Mouse (Mus musculus) forebrain, embryonic 15.5 days (tissue): ENCODE results near the gene Krt76. TPM values are rescaled to one million over a fixed set of nuclear protein-coding genes. Genes with fewer than 3 reads are reported as not detected.

ENCODE experiments used
- ATAC-seq: fragments of 200-750 bp; cut with Nextera tagmentation; replicated peaks from 2 replicates; pipeline ENCODE4 v1.8.0; 2017; ENCODE audit warnings: mild to moderate bottlenecking, moderate TSS enrichment, moderate library complexity
- H3K27ac ChIP-seq: fragments of 300-500 bp; sonication (generic); replicated peaks from 2 replicates; pipeline ENCODE4 v1.5.1; 2015; ENCODE audit warnings: mild to moderate bottlenecking, inconsistent platforms
- H3K27me3 ChIP-seq: fragments of 300-500 bp; sonication (generic); 2 replicates; pipeline ENCODE4 v1.6.1; 2015; ENCODE audit warnings: inconsistent platforms
- H3K36me3 ChIP-seq: fragments of 300-500 bp; sonication (generic); 2 replicates; pipeline ENCODE4 v1.6.1; 2015; ENCODE audit warnings: mild to moderate bottlenecking, inconsistent platforms
- H3K4me1 ChIP-seq: fragments of 300-500 bp; sonication (generic); 2 replicates; pipeline ENCODE4 v1.6.1; 2015; ENCODE audit warnings: inconsistent platforms
- H3K4me2 ChIP-seq: fragments of 300-500 bp; sonication (generic); replicated peaks from 2 replicates; pipeline ENCODE4 v1.6.1; 2015; ENCODE audit warnings: mild to moderate bottlenecking, inconsistent platforms
- H3K4me3 ChIP-seq: fragments of 300-500 bp; sonication (generic); 2 replicates; pipeline ENCODE4 v1.5.1; 2015; ENCODE audit warnings: mild to moderate bottlenecking, inconsistent platforms
- H3K9ac ChIP-seq: fragments of 300-500 bp; sonication (generic); replicated peaks from 2 replicates; pipeline ENCODE4 v1.6.1; 2015; ENCODE audit warnings: mild to moderate bottlenecking, inconsistent platforms
- H3K9me3 ChIP-seq: fragments of 300-500 bp; sonication (generic); 2 replicates; pipeline ENCODE4 v1.6.1; 2016; ENCODE audit warnings: inconsistent platforms
- WGBS: fragments of 180-500 bp; shearing (Covaris S2); methylation state at CpG from one replicate; pipeline ENCODE4 v1.1.7; 2015; ENCODE audit warnings: mixed read lengths; 5-methylcytosine and 5-hydroxymethylcytosine counted together
- polyA plus RNA-seq: library from polyadenylated mRNA; unstranded; fragments of >200 nt; fragmentation: Nextera tagmentation; extraction: Ambion mirVana; gene quantifications from 2 replicates; pipeline ENCODE4 v1.2.1, GENCODE M21; 2015

Gene Krt76
- polyA plus RNA-seq, 1 experiment from 2014 or later: not detected

DNA sequence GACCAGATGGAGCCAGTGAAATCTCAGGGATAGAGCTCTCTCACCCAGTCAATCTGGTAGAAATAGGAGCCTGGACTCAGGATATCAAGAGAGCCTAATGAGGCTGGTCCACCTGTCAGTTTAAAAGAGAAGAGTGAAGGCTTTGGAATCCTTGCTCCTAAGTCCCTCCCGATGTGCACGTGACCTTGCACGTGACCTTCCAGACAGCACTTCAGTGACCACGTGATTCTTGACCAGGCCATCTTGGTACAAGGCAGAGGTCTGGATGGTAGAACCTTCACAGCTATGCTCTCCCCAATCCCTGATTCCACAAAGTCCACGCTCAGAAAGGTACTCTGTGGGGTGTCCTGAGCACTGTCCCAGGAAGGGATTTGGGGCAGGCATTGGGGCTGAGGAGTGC is 12.1 kb upstream of the Krt76 start:
- Histone ChIP-seq H3K27me3 (no peaks in the 10 kb centered on the region), H3K4me3 (no peak overlapping the region), H3K4me1 (no peaks in the 10 kb centered on the region), H3K4me2 (no peak overlapping the region), H3K36me3 (no peaks in the 10 kb centered on the region), H3K9ac (no peak overlapping the region), H3K9me3 (no peaks in the 10 kb centered on the region), H3K27ac (no peak overlapping the region)
- ATAC-seq: no peak
- 81% methylated on average over 5 of the region's 5 CpGs for WGBS

DNA sequence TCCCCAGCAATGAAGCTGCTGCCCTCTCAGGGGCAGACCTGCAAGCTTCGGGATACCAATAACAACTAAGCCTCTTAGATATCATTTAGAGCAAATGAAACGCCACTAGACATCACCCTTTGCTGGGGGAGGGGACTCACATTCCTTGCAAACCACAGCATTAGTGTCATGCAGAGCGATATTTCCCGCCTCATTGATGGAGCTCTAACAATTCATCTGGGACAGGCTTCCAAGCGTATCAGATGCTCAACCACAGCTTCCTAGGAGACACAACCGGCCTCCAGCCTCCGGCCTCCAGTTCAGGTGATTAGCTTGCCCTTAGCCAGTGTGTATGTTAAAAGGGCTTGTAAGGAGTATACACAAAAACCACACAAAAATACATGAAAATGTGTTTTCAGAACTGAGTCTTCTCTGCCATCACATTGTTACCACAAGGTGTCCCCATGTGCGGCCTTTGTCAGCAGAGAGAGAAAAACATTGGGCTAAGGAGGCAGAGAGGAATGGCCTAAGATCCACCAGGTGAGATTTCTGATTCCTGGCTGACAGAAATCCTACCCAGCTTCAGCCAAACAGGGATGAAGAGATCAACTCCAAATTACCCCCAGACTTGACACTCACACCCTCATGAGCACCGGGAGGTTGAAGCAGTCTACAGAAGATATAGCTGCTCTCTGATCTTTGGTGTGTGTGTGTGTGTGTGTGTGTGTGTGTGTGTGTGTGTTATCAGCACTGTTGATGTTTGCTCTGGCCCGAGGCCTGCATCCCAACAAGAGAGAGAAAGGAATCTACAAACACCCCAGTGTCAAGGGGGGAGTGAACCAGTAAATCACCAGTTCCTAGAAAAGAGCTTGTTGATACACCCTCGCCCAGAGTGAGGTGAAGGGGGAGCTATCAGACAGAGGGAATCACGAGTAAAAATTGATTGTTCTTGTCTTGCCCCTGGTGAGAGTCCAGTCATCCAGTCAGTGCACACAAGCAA is 9.7 kb upstream of the Krt76 start:
- no peaks in the 10 kb centered on the region for H3K9me3 ChIP-seq
- no peak for ATAC-seq
- no peaks in the 10 kb centered on the region for H3K36me3 ChIP-seq
- H3K4me2 ChIP-seq: no peak overlapping the region
- no peak overlapping the region for H3K9ac ChIP-seq
- WGBS: 69% methylated on average over 12 of the region's 12 CpGs
- H3K27ac ChIP-seq: no peak overlapping the region
- no peaks in the 10 kb centered on the region for H3K4me1 ChIP-seq
- no peak overlapping the region for H3K4me3 ChIP-seq
- H3K27me3 ChIP-seq: no peaks in the 10 kb centered on the region

DNA sequence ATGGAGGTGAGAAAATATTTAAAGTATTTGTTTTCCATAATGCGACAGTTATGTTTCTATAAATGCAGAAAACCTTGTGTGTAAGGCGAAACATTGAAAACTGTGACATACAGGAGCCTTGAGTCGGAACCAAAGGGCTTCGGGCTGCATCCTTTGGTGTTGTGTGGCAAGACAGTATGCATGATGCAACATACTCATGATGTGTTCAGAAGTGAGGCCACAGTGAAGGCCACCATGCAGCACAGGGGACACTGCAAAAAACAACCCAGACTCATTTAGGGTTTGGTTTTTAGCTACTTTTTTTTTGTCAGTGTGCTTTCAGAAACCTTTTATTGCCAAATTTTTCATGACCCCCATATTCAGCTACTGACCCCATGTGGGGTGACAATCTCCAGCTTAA is 2.5 kb upstream of the Krt76 start:
- 96% methylated on average over 4 of the region's 4 CpGs for WGBS
- H3K9me3 ChIP-seq: no peaks in the 10 kb centered on the region
- no peak overlapping the region for H3K4me3 ChIP-seq
- no peak overlapping the region for H3K27ac ChIP-seq
- no peak for ATAC-seq
- no peaks in the 10 kb centered on the region for H3K4me1 ChIP-seq
- no peak overlapping the region for H3K9ac ChIP-seq
- no peak overlapping the region for H3K4me2 ChIP-seq
- H3K36me3 ChIP-seq: no peaks in the 10 kb centered on the region
- no peaks in the 10 kb centered on the region for H3K27me3 ChIP-seq

DNA sequence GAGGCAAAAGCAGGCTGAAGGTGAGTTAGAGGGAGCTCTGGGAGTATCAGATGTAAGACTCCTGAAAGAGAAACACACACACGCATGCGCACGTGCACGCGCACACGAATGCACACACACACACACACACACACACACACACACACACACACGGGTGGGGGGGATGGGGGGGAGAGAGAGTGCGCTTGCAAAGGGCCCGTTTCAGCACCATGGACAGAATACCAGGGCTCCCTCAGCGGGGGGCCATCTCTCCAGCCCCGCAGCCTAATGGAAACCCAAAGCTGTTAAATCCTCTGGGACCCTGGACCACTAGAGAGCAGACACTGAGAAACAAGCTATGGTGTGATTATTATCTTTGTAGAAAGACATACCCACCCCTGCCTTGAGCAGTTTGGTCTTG is 12.9 kb downstream of the Krt76 start:
- no peaks in the 10 kb centered on the region for H3K27me3 ChIP-seq
- H3K36me3 ChIP-seq: no peaks in the 10 kb centered on the region
- no peak overlapping the region for H3K9ac ChIP-seq
- no peak overlapping the region for H3K27ac ChIP-seq
- no peak overlapping the region for H3K4me3 ChIP-seq
- no peaks in the 10 kb centered on the region for H3K9me3 ChIP-seq
- WGBS: 10% methylated on average over 11 of the region's 11 CpGs
- ATAC-seq: no peak
- H3K4me2 ChIP-seq: no peak overlapping the region
- no peaks in the 10 kb centered on the region for H3K4me1 ChIP-seq

DNA sequence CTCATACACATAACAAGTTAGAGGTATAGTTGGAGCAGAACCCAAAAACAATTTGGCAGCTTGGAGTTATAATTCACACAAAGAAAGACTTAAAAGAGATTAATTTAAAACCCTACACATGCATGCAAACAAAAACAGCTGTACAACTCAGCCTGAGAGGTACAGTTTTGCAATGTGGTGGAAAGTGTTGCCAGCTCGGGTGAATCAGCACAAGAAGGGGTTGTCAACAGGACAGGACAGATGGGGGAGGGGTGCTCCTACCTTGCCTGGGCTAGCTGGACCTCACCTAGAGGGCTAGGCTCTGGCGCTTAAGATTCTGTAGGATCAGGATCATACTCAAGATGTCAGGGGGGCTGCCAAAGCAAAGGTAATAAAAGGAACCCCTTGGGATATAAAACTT is 14.7 kb downstream of the Krt76 start:
- no peak overlapping the region for H3K9ac ChIP-seq
- no peak overlapping the region for H3K4me2 ChIP-seq
- H3K4me3 ChIP-seq: no peak overlapping the region
- H3K27me3 ChIP-seq: no peaks in the 10 kb centered on the region
- H3K36me3 ChIP-seq: no peaks in the 10 kb centered on the region
- WGBS: 73% methylated on average over 2 of the region's 2 CpGs
- no peaks in the 10 kb centered on the region for H3K4me1 ChIP-seq
- no peaks in the 10 kb centered on the region for H3K9me3 ChIP-seq
- no peak overlapping the region for H3K27ac ChIP-seq
- no peak for ATAC-seq

DNA sequence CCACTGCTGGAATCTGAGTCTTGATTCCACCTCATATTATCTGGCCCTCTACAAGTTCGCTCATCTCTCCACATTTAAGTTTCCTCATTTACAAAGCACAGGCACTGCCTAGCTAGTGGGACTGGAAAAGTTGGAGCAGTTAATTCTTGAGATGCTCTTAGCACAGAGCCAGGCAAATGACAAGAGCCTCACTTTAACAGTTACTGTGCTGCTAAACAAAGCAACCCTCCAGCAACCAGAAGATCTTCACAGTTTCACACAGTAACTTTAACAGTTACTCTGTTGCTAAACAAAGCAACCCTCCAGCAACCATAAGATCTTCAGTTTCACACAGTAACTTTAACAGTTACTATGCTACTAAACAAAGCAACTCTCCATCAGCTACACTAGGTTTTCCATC is 18.3 kb downstream of the Krt76 start:
- Histone ChIP-seq H3K27me3 (no peaks in the 10 kb centered on the region), H3K4me3 (no peak overlapping the region), H3K27ac (no peak overlapping the region), H3K9ac (no peak overlapping the region), H3K9me3 (no peaks in the 10 kb centered on the region), H3K36me3 (no peaks in the 10 kb centered on the region), H3K4me1 (peaks cover 5% of the 10 kb centered on the region), H3K4me2 (no peak overlapping the region)
- WGBS: 82% methylated on average over 1 of the region's 1 CpGs
- no peak for ATAC-seq

DNA sequence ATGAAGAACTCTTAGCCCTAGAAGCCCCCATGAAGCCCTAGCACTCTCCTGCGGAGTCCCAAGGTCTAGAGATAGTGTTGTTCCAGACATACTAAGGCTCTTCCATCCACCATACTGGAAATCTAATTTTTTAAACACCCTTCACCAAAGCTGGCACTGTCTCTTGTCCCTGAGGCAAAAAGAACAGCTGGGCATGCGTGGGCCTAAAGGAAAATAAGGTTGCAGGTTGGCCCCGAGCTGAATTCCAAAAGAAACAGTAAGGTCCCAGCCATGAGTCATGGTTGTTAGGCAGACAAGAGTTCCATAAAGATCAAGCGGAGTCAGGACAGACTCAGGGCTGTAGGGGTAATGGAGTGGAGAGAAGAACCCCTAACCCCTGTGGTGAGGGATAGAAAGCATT is 19.5 kb downstream of the Krt76 start:
- no peak overlapping the region for H3K4me3 ChIP-seq
- no peaks in the 10 kb centered on the region for H3K36me3 ChIP-seq
- no peaks in the 10 kb centered on the region for H3K9me3 ChIP-seq
- H3K4me2 ChIP-seq: no peak overlapping the region
- ATAC-seq: no peak
- H3K9ac ChIP-seq: no peak overlapping the region
- H3K27ac ChIP-seq: no peak overlapping the region
- peaks cover 9% of the 10 kb centered on the region for H3K4me1 ChIP-seq
- 63% methylated on average over 4 of the region's 4 CpGs for WGBS
- H3K27me3 ChIP-seq: no peaks in the 10 kb centered on the region

DNA sequence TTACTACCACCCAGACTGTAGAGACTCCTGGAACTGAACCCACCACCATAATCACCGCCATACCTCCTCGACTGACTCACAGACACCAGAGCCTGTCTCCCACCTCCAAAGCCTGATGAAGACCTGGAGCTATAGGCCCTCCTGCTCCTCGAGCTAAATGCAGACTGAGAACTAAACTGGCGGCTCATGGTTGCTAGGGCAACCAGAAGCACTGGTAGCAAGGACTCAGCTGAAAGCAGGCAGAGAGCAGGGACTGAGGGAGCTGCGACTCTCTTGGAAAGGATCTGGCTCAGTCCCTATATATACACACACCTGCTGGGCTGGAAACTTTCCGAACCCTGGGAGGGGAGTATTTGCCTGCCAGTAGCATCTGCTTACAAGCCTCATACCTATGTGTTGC is 23.3 kb downstream of the Krt76 start, which contains the start of gene Krt77:
Krt77 (minus strand) TSS at position 275 of the 400 bp plus-strand sequence.
- no peak within 1 kb of the TSS; the same call in 1 of the 2 replicates for H3K27ac ChIP-seq
- peak; percentile 78; the same call in 1 of the 2 replicates for ATAC-seq

DNA sequence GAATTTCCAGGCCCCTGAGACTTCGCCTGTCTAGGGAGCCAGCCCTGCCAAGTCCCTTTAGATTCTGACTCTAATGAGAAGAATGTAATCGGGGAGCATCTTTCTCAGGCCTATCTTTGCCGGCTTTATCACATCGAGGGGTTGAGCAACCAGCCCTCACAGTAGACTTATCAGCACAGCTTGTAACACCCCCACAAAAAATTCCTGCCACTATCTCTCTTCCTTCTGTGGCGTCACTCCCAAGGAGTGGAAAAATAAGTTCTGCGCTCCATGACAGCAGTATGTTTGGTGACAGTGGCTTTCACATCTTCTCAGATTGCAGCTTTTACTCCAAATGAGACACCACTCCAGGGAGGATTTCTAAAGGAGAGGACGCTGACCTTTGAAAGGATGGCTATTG is 26.0 kb downstream of the Krt76 start:
- no peak overlapping the region for H3K9ac ChIP-seq
- H3K36me3 ChIP-seq: no peaks in the 10 kb centered on the region
- 0 out of 2 replicates have a peak, but pooled peaks cover 4% of the 10 kb centered on the region for H3K27me3 ChIP-seq
- ATAC-seq: no peak
- 84% methylated on average over 7 of the region's 7 CpGs for WGBS
- no peak overlapping the region for H3K4me2 ChIP-seq
- no peak overlapping the region for H3K27ac ChIP-seq
- H3K4me3 ChIP-seq: no peak overlapping the region
- H3K4me1 ChIP-seq: peaks cover 9% of the 10 kb centered on the region
- H3K9me3 ChIP-seq: no peaks in the 10 kb centered on the region

More for the DNA sequence above, 23.3 kb downstream of the Krt76 start, which contains the start of gene Krt77:
- Histone ChIP-seq H3K27me3 (no peaks in the 10 kb centered on the region), H3K9me3 (no peaks in the 10 kb centered on the region), H3K36me3 (no peaks in the 10 kb centered on the region), H3K4me2 (no peak within 1 kb of the TSS), H3K4me1 (peaks cover 9% of the 10 kb centered on the region), H3K4me3 (no peak within 1 kb of the TSS), H3K9ac (no peak within 1 kb of the TSS)
- WGBS: 31% methylated on average over 6 of the region's 6 CpGs

DNA sequence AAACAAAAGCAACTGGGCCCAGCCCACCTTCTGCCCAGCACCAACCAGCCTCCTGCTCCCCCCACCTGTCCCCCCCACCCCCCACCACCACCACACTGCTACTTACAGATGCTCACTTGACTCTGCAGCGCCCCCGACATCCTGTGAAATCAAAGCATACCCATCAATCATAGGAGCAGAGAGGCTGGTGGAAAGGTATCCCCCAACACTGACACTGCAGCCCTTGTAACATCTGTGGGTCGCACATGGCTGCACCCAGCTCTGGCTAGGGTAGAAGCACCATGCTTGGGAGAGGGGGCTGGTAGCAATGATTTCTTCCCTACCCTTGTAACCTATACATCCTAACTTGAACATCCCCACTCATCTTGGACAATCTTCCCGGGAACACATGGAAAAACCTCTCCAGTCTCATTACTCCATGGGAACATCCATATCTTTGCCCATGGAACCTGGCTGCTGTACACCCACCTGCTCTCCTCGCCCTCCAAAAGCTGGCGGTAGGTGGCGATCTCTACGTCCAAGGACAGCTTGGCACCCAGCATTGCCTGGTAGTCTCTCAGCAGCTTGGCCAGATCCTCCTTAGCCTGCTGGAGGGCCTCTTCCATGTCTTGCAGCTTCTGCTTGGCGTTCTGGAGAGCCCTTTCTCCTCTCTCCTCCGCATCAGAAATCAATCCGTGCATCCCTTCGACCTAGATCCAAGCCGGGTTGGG is 32.1 kb downstream of the Krt76 start:
- ATAC-seq: no peak
- H3K4me2 ChIP-seq: peak overlapping the region; percentile 88
- no peak overlapping the region for H3K9ac ChIP-seq
- H3K9me3 ChIP-seq: no peaks in the 10 kb centered on the region
- H3K4me1 ChIP-seq: peaks cover 16% of the 10 kb centered on the region
- peaks cover 32% of the 10 kb centered on the region for H3K27me3 ChIP-seq
- 62% methylated on average over 13 of the region's 13 CpGs for WGBS
- H3K4me3 ChIP-seq: no peak overlapping the region
- no peak overlapping the region for H3K27ac ChIP-seq
- H3K36me3 ChIP-seq: no peaks in the 10 kb centered on the region

DNA sequence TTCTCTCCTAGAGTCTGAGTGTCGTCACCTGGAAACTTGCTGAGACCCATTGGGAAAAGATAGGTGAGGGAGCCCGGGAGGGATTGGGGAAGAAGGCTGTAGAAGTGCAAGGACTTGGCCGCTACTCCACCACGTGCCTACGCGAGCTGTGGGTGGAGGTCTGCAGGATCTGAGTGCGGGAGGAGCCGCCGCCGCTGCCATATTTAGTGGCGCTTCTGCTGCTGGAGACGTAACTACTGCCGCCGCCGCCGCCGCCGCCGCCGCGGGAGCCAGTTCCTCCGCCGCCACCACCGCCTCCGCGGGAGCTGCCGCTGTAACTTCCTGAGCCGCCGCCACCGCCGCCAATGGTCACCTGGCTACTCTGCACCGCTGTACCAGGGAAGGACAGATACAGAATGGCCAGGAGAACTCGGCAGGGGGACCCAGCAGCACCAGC is 33.0 kb downstream of the Krt76 start:
- Histone ChIP-seq H3K4me2 (peak overlapping the region; percentile 88), H3K27ac (no peak overlapping the region), H3K36me3 (no peaks in the 10 kb centered on the region), H3K9ac (peak overlapping the region; percentile 58), H3K27me3 (peaks cover 32% of the 10 kb centered on the region), H3K9me3 (no peaks in the 10 kb centered on the region), H3K4me3 (peak overlapping the region; percentile 52), H3K4me1 (peaks cover 16% of the 10 kb centered on the region)
- WGBS: 1% methylated on average over 33 of the region's 33 CpGs
- peak; percentile 53 for ATAC-seq
